Mouse (Mus musculus): ENCODE data around the gene Gars. TPM values are rescaled to one million over a fixed set of nuclear protein-coding genes. Genes with fewer than 3 reads are reported as not detected.
A peak's percentile ranks its signal among the peaks of the same experiment; 100 is the strongest.

The Gars gene
- polyA plus RNA-seq, 1 experiment from 2014 or later: 210 TPM

- no peak overlapping the region for H3K9ac ChIP-seq (ENCODE audit: low read length)
- peaks cover 5% of the 10 kb centered on the region for H3K27me3 ChIP-seq (ENCODE audit: control insufficient read depth, insufficient read depth, low read length)
- H3K9me3 ChIP-seq (ENCODE audit: control insufficient read depth, low read length): no peaks in the 10 kb centered on the region; the same call in 1 of the 2 replicates
- ATAC-seq (replicated peaks; ENCODE audit: low FRiP score) (peak; percentile 71; the same call in 1 of the 2 replicates), DNase-seq (ENCODE audit: low spot score) (peak; percentile 75)
- H3K36me3 ChIP-seq (ENCODE audit: control insufficient read depth, insufficient read depth, low read length): no peaks in the 10 kb centered on the region
- H3K4me2 ChIP-seq (ENCODE audit: low read depth, low read length, severe bottlenecking): no peak overlapping the region
- 24% methylated on average over 15 of the region's 15 CpGs for WGBS
- no peak overlapping the region for H3K27ac ChIP-seq (ENCODE audit: low read depth, low read length)
- 0 out of 2 replicates have a peak, but pooled peaks cover 4% of the 10 kb centered on the region for H3K4me1 ChIP-seq (replicated peaks; ENCODE audit: control insufficient read depth, insufficient read depth, low read length)
- H3K4me3 ChIP-seq (ENCODE audit: low read depth, low read length): no peak overlapping the region
Observed at GRCm38 (mm10) chr6:55016710-55017583, 20.9 kb upstream of the Gars start.

- Histone ChIP-seq H3K27ac (ENCODE audit: low read depth, low read length) (no peak overlapping the region), H3K4me1 (replicated peaks; ENCODE audit: control insufficient read depth, insufficient read depth, low read length) (0 out of 2 replicates have a peak, but pooled peaks cover 4% of the 10 kb centered on the region), H3K36me3 (ENCODE audit: control insufficient read depth, insufficient read depth, low read length) (no peaks in the 10 kb centered on the region), H3K4me2 (ENCODE audit: low read depth, low read length, severe bottlenecking) (no peak overlapping the region), H3K4me3 (ENCODE audit: low read depth, low read length) (no peak overlapping the region), H3K9me3 (ENCODE audit: control insufficient read depth, low read length) (no peaks in the 10 kb centered on the region; the same call in 1 of the 2 replicates), H3K27me3 (ENCODE audit: control insufficient read depth, insufficient read depth, low read length) (no peaks in the 10 kb centered on the region), H3K9ac (ENCODE audit: low read length) (no peak overlapping the region)
- WGBS: 78% methylated on average over 2 of the region's 2 CpGs
- ATAC-seq (replicated peaks; ENCODE audit: low FRiP score): no peak
- no peak for DNase-seq (ENCODE audit: low spot score)
Observed at GRCm38 (mm10) chr6:55018417-55018816, 19.4 kb upstream of the Gars start.

- 83% methylated on average over 7 of the region's 7 CpGs for WGBS
- Histone ChIP-seq H3K9ac (ENCODE audit: low read length) (no peak overlapping the region), H3K27ac (ENCODE audit: low read depth, low read length) (no peak overlapping the region), H3K36me3 (ENCODE audit: control insufficient read depth, insufficient read depth, low read length) (no peaks in the 10 kb centered on the region), H3K9me3 (ENCODE audit: control insufficient read depth, low read length) (no peaks in the 10 kb centered on the region), H3K4me3 (ENCODE audit: low read depth, low read length) (no peak overlapping the region), H3K27me3 (ENCODE audit: control insufficient read depth, insufficient read depth, low read length) (no peaks in the 10 kb centered on the region), H3K4me1 (replicated peaks; ENCODE audit: control insufficient read depth, insufficient read depth, low read length) (no peaks in the 10 kb centered on the region), H3K4me2 (ENCODE audit: low read depth, low read length, severe bottlenecking) (no peak overlapping the region)
- no peak for ATAC-seq (replicated peaks; ENCODE audit: low FRiP score)
- DNase-seq (ENCODE audit: low spot score): no peak
Observed at GRCm38 (mm10) chr6:55021806-55022205, 16.0 kb upstream of the Gars start.

GRCm38 (mm10) chr6:55027642-55028041 is 10.2 kb upstream of the Gars start:
- no peak overlapping the region for H3K27ac ChIP-seq (ENCODE audit: low read depth, low read length)
- no peaks in the 10 kb centered on the region for H3K9me3 ChIP-seq (ENCODE audit: control insufficient read depth, low read length)
- no peaks in the 10 kb centered on the region for H3K4me1 ChIP-seq (replicated peaks; ENCODE audit: control insufficient read depth, insufficient read depth, low read length)
- no peak overlapping the region for H3K4me2 ChIP-seq (ENCODE audit: low read depth, low read length, severe bottlenecking)
- no peak overlapping the region for H3K4me3 ChIP-seq (ENCODE audit: low read depth, low read length)
- H3K9ac ChIP-seq (ENCODE audit: low read length): no peak overlapping the region
- no peaks in the 10 kb centered on the region for H3K27me3 ChIP-seq (ENCODE audit: control insufficient read depth, insufficient read depth, low read length)
- DNase-seq (ENCODE audit: low spot score) (no peak), ATAC-seq (replicated peaks; ENCODE audit: low FRiP score) (no peak)
- WGBS: 77% methylated on average over 2 of the region's 2 CpGs
- no peaks in the 10 kb centered on the region for H3K36me3 ChIP-seq (ENCODE audit: control insufficient read depth, insufficient read depth, low read length)

GRCm38 (mm10) chr6:55036731-55037130 is 1.1 kb upstream of the Gars start:
- no peak overlapping the region for H3K27ac ChIP-seq (ENCODE audit: low read depth, low read length)
- WGBS: 91% methylated on average over 4 of the region's 4 CpGs
- no peaks in the 10 kb centered on the region for H3K36me3 ChIP-seq (ENCODE audit: control insufficient read depth, insufficient read depth, low read length)
- ATAC-seq (replicated peaks; ENCODE audit: low FRiP score): no peak
- H3K4me1 ChIP-seq (replicated peaks; ENCODE audit: control insufficient read depth, insufficient read depth, low read length): peaks cover 3% of the 10 kb centered on the region; the same call in 1 of the 2 replicates
- no peaks in the 10 kb centered on the region for H3K27me3 ChIP-seq (ENCODE audit: control insufficient read depth, insufficient read depth, low read length)
- no peaks in the 10 kb centered on the region for H3K9me3 ChIP-seq (ENCODE audit: control insufficient read depth, low read length)
- DNase-seq (ENCODE audit: low spot score): no peak
- no peak overlapping the region for H3K4me3 ChIP-seq (ENCODE audit: low read depth, low read length)
- no peak overlapping the region for H3K9ac ChIP-seq (ENCODE audit: low read length)
- H3K4me2 ChIP-seq (ENCODE audit: low read depth, low read length, severe bottlenecking): no peak overlapping the region

GRCm38 (mm10) chr6:55038671-55039445 is 1.1 kb downstream of the Gars start:
- DNase-seq (ENCODE audit: low spot score): no peak
- 4% methylated on average over 12 of the region's 12 CpGs for WGBS
- Histone ChIP-seq H3K9me3 (ENCODE audit: control insufficient read depth, low read length) (no peaks in the 10 kb centered on the region), H3K4me2 (ENCODE audit: low read depth, low read length, severe bottlenecking) (peak overlapping the region; percentile 71), H3K27me3 (ENCODE audit: control insufficient read depth, insufficient read depth, low read length) (no peaks in the 10 kb centered on the region), H3K9ac (ENCODE audit: low read length) (peak overlapping the region; percentile 94), H3K4me1 (replicated peaks; ENCODE audit: control insufficient read depth, insufficient read depth, low read length) (peaks cover 3% of the 10 kb centered on the region; the same call in 1 of the 2 replicates), H3K36me3 (ENCODE audit: control insufficient read depth, insufficient read depth, low read length) (no peaks in the 10 kb centered on the region), H3K4me3 (ENCODE audit: low read depth, low read length) (peak overlapping the region; percentile 93), H3K27ac (ENCODE audit: low read depth, low read length) (peak overlapping the region; percentile 93)
- no peak for ATAC-seq (replicated peaks; ENCODE audit: low FRiP score)

GRCm38 (mm10) chr6:55039446-55039783 is 1.6 kb downstream of the Gars start:
- Histone ChIP-seq H3K27ac (ENCODE audit: low read depth, low read length) (no peak overlapping the region), H3K4me1 (replicated peaks; ENCODE audit: control insufficient read depth, insufficient read depth, low read length) (peaks cover 3% of the 10 kb centered on the region; the same call in 1 of the 2 replicates), H3K9ac (ENCODE audit: low read length) (peak overlapping the region; percentile 94; the same call in 1 of the 2 replicates), H3K9me3 (ENCODE audit: control insufficient read depth, low read length) (no peaks in the 10 kb centered on the region), H3K4me2 (ENCODE audit: low read depth, low read length, severe bottlenecking) (peak overlapping the region; percentile 71), H3K27me3 (ENCODE audit: control insufficient read depth, insufficient read depth, low read length) (no peaks in the 10 kb centered on the region), H3K4me3 (ENCODE audit: low read depth, low read length) (peak overlapping the region; percentile 93), H3K36me3 (ENCODE audit: control insufficient read depth, insufficient read depth, low read length) (no peaks in the 10 kb centered on the region)
- DNase-seq (ENCODE audit: low spot score) (no peak), ATAC-seq (replicated peaks; ENCODE audit: low FRiP score) (no peak)
- 83% methylated on average over 6 of the region's 6 CpGs for WGBS

- H3K9me3 ChIP-seq (ENCODE audit: control insufficient read depth, low read length): no peaks in the 10 kb centered on the region
- H3K36me3 ChIP-seq (ENCODE audit: control insufficient read depth, insufficient read depth, low read length): no peaks in the 10 kb centered on the region
- 70% methylated on average over 1 of the region's 1 CpGs for WGBS
- no peak overlapping the region for H3K4me3 ChIP-seq (ENCODE audit: low read depth, low read length)
- H3K4me2 ChIP-seq (ENCODE audit: low read depth, low read length, severe bottlenecking): no peak overlapping the region
- H3K9ac ChIP-seq (ENCODE audit: low read length): no peak overlapping the region
- H3K27ac ChIP-seq (ENCODE audit: low read depth, low read length): no peak overlapping the region
- H3K27me3 ChIP-seq (ENCODE audit: control insufficient read depth, insufficient read depth, low read length): no peaks in the 10 kb centered on the region
- ATAC-seq (replicated peaks; ENCODE audit: low FRiP score) (no peak), DNase-seq (ENCODE audit: low spot score) (no peak)
- peaks cover 3% of the 10 kb centered on the region; the same call in 1 of the 2 replicates for H3K4me1 ChIP-seq (replicated peaks; ENCODE audit: control insufficient read depth, insufficient read depth, low read length)
Observed at GRCm38 (mm10) chr6:55040031-55040430, 2.2 kb downstream of the Gars start.
